In the genomic region with DNA sequence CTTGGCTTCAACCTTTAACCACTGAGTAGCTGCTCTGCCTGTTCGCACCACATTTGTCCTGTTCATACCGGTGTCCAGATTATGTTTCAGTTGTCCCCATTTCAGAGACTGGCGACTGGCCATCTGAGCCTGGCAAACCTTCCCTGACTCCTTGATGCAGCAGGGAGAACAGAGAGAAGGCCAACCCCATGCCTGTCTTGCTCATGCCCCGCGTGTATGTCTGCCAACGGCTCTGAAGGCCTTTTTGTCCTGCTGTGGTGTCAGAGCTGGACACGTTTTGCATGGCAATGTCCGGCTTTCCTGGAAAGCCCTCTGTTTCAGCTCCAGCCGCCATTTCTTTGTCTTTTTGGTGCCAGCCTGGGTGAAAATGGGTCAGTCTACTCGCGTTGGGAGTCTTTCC, we compare ENCODE assay signal across 12 mouse cellular contexts.
A peak's percentile ranks its signal among the peaks of the same experiment; 100 is the strongest.
DNase-seq lines count a peak whose midpoint lies in the region; ATAC-seq and TF ChIP-seq lines count a peak whose summit lies in the region.
"Had no signal": no experiment of that assay in that cellular context is flagged by ENCODE, and none has a peak within 500 bp of the region (broad histone marks: within the 10 kb centered on the region; RNA-seq: fewer than 3 reads in every experiment).

No protein-coding gene starts in this region.

- H3K9ac ChIP-seq in stomach, postnatal 0 days (ENCODE audit: low read length) = no peak overlapping the region
- H3K9ac ChIP-seq in lung, postnatal 0 days (replicated peaks; ENCODE audit: low read depth) = no peak overlapping the region
- H3K9ac ChIP-seq: embryonic facial prominence, embryonic 13.5 days; liver, embryonic 13.5 days; neural tube, embryonic 12.5 days had no signal

- no peaks in the 10 kb centered on the region for H3K9me3 ChIP-seq in stomach, postnatal 0 days (ENCODE audit: control insufficient read depth, low read length)
- H3K9me3 ChIP-seq in lung, postnatal 0 days (ENCODE audit: low read length) = no peaks in the 10 kb centered on the region
- H3K9me3 ChIP-seq: embryonic facial prominence, embryonic 13.5 days; liver, embryonic 13.5 days; neural tube, embryonic 12.5 days had no signal

- TF ChIP-seq EP300 in stomach, postnatal 0 days (optimal IDR thresholded peaks at IDR 0.05) = no peak
- no peak for TF ChIP-seq EP300 in lung, postnatal 0 days (IDR thresholded peaks at IDR 0.05)

- TF ChIP-seq CTCF in stomach, postnatal 0 days (IDR thresholded peaks at IDR 0.05; ENCODE audit: low read depth) = no peak
- TF ChIP-seq CTCF in lung, postnatal 0 days (IDR thresholded peaks at IDR 0.05) = no peak

- no peaks in the 10 kb centered on the region for H3K27me3 ChIP-seq in stomach, postnatal 0 days (ENCODE audit: control insufficient read depth, insufficient read depth, low read length)
- H3K27me3 ChIP-seq in lung, postnatal 0 days (replicated peaks; ENCODE audit: insufficient read depth, low read length) = no peaks in the 10 kb centered on the region
- H3K27me3 ChIP-seq: embryonic facial prominence, embryonic 13.5 days; liver, embryonic 13.5 days; neural tube, embryonic 12.5 days had no signal

- H3K4me1 ChIP-seq in stomach, postnatal 0 days (replicated peaks; ENCODE audit: control insufficient read depth, insufficient read depth) = no peaks in the 10 kb centered on the region
- no peaks in the 10 kb centered on the region for H3K4me1 ChIP-seq in lung, postnatal 0 days (ENCODE audit: insufficient read depth, low read depth, low read length)
- H3K4me1 ChIP-seq: embryonic facial prominence, embryonic 13.5 days; liver, embryonic 13.5 days; neural tube, embryonic 12.5 days had no signal

- no peaks in the 10 kb centered on the region for H3K36me3 ChIP-seq in stomach, postnatal 0 days (ENCODE audit: control insufficient read depth, insufficient read depth, low read length)
- H3K36me3 ChIP-seq in lung, postnatal 0 days (ENCODE audit: insufficient read depth, low read length) = no peaks in the 10 kb centered on the region
- H3K36me3 ChIP-seq: embryonic facial prominence, embryonic 13.5 days; liver, embryonic 13.5 days; neural tube, embryonic 12.5 days had no signal

- DNase-seq in adrenal gland, adult 2 months = peak; percentile 37
- DNase-seq in adrenal gland, adult 18-20 months (ENCODE audit: low spot score in 2 of 2) = no peak
- DNase-seq in cerebellum, adult 11 months = peak; percentile 71
- peak; percentile 88 for DNase-seq in gastrocnemius, adult 18-20 months (ENCODE audit: low spot score)
- peak; percentile 45 to 55 for DNase-seq in left cerebral cortex, adult 9 months (ENCODE audit: low spot score in 2 of 2)
- no peak for DNase-seq in stomach, postnatal 0 days (ENCODE audit: low spot score)
- no peak for DNase-seq in lung, postnatal 0 days (ENCODE audit: low spot score)
- DNase-seq: liver, embryonic 13.5 days; thymus, adult 2 months had no signal

- H3K4me3 ChIP-seq in stomach, postnatal 0 days (ENCODE audit: low read depth, low read length) = no peak overlapping the region
- no peak overlapping the region for H3K4me3 ChIP-seq in lung, postnatal 0 days (ENCODE audit: low read depth, low read length)
- H3K4me3 ChIP-seq: embryonic facial prominence, embryonic 13.5 days; liver, embryonic 13.5 days; neural tube, embryonic 12.5 days had no signal

- no peak overlapping the region for H3K27ac ChIP-seq in stomach, postnatal 0 days (replicated peaks)
- no peak overlapping the region for H3K27ac ChIP-seq in lung, postnatal 0 days (ENCODE audit: low read length)
- H3K27ac ChIP-seq: embryonic facial prominence, embryonic 13.5 days; liver, embryonic 13.5 days; neural tube, embryonic 12.5 days had no signal

- H3K4me2 ChIP-seq in stomach, postnatal 0 days (replicated peaks; ENCODE audit: low read depth) = no peak overlapping the region
- H3K4me2 ChIP-seq in lung, postnatal 0 days (replicated peaks; ENCODE audit: low read depth, low read length) = no peak overlapping the region
- H3K4me2 ChIP-seq: embryonic facial prominence, embryonic 13.5 days; liver, embryonic 13.5 days; neural tube, embryonic 12.5 days had no signal

- no peak for ATAC-seq in inflammation-experienced regulatory T-cells, adult 6 months
- no peak for ATAC-seq in stomach, postnatal 0 days (ENCODE audit: low FRiP score, low TSS enrichment)
- no peak for ATAC-seq in lung, postnatal 0 days

- 88% methylated on average over 11 of the region's 11 CpGs for WGBS in stomach, postnatal 0 days
- 82% methylated on average over 11 of the region's 11 CpGs for WGBS in lung, postnatal 0 days

Comparison
In these comparisons a context has a peak if more than half of its experiments do, and no peak if none do; other contexts are left out.
1. DNase-seq: peak in adrenal gland, adult 2 months (single experiment), cerebellum, adult 11 months (single experiment), gastrocnemius, adult 18-20 months (single experiment) and left cerebral cortex, adult 9 months (2 of 2); none in adrenal gland, adult 18-20 months (0 of 2), stomach, postnatal 0 days (single experiment) and lung, postnatal 0 days (single experiment).